Mouse (Mus musculus) spleen, postnatal 10 days (tissue): Measurements from ENCODE around the gene Kat5.

ENCODE experiments used
- DNase-seq, 2 experiments: peaks; one replicate each; pipeline ENCODE4 v3.0.0; 2021 to 2022; ENCODE audit warnings: low spot score in 2 of 2

The Kat5 gene

DNA sequence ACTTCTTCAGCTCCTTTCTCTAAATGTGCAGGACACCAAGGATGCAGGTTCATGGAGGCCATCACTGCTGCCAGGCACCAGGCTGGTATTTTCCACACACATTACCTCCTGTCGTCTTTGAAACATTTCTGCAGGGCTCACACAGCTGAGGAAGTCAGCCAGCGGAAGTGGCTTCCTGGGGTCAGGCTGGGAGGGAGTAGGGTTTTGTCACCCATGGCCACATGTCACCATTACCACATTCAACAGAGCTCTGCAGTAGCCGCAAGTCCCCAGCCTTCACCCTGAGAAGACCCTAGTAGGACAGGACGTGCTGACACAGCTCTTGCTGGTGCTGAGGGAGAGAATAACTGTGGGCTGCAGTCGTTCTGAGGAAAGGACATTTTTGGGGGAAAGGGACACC lies 38.2 kb downstream of the Kat5 start:
- DNase-seq: peak in 1 of 2 experiments; percentile 46

DNA sequence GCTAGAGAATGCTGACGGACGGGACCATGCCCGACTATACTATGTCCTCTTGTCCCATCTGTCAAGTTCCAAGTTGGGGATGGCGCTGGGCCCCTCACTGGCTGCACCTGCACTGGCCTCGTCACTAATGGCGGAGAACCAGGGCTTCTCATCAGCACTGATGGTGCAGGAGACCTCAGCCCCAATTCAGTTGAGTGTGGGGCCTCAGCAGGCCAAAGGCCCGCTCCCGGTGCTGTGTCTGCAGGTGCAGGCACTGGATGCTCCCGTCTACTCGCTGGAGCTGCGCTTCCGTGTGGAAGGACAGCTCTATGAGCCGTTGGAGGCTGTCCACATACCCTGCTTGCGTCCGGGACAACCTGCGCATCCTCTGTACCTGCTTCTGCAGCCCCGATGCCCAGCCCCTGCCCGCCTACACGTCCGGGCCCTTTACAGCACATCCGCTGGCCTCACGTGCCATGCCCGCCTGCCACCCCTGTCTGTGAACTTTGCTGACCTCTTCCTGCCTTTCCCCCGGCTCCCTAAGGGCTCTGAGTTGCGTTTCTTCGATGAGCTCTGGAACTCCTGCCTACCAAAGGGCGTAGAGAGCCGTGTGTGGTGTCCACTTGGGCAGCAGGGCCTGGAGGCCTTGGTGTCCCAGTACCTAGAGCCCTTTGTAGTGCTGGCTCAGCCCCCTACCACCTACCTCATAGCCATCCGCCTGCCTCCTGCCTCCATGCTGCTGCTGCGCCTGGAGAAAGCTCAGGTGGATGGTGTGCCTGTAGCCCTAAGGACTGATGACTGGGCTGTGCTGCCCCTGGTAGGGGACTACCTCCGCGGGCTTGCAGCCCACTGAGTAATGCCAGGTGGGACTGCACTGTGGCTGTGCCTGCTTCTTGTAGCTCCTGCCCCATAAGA lies 39.4 kb downstream of the Kat5 start:
- no peak for DNase-seq

DNA sequence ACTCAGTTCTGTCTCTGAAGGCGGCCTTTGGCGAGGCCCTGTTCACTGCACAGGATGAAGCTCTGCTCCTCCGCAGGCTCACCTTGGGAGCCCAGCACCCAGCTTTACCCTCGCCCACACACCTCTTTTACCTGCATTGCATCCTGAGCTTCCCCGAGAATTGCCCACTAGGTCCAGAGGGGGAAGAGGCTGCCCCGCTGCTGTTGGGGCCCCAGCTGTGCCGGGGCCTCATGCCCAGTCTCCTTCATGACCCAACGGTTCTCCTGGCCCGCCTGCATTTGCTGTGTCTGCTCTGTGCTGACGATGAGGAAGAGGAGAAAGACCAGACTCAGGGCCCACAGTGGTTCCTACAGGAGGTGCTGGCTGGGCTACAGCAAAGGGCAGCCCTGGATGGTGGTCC lies 40.5 kb downstream of the Kat5 start:
- no peak for DNase-seq

DNA sequence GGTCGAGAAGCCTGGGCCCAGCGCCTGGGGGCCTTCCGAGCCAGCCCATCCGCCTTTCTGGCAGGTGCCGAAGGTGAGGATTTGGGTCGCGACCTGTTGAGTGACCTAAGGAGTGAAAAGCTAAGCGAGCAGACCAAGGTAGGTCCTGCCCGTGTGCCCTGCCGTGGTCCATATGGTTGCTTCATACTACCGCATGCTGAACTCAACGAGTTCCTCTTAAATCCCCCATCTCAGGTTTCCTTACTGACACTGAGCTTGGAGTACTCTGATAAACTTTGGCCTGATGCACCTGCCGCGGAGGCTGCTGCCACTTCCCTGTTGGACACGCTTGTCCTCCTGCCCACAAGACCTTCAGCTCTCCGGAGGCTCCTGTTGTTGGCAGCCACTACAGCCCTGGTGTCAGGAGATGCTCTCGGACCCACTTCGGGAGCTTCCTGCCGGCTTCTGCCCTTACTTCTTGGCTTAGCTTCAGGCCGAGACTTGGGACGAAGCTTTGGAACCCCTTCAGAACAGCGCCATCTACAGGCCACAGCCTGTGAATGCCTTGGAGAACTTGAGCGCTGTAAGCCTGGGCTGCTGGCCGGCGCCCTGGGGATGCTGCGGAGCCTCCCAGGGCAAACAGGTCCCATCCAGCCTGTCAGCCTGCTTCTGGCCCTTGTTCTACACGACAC lies 41.4 kb downstream of the Kat5 start:
- peak; percentile 90 to 91 for DNase-seq

DNA sequence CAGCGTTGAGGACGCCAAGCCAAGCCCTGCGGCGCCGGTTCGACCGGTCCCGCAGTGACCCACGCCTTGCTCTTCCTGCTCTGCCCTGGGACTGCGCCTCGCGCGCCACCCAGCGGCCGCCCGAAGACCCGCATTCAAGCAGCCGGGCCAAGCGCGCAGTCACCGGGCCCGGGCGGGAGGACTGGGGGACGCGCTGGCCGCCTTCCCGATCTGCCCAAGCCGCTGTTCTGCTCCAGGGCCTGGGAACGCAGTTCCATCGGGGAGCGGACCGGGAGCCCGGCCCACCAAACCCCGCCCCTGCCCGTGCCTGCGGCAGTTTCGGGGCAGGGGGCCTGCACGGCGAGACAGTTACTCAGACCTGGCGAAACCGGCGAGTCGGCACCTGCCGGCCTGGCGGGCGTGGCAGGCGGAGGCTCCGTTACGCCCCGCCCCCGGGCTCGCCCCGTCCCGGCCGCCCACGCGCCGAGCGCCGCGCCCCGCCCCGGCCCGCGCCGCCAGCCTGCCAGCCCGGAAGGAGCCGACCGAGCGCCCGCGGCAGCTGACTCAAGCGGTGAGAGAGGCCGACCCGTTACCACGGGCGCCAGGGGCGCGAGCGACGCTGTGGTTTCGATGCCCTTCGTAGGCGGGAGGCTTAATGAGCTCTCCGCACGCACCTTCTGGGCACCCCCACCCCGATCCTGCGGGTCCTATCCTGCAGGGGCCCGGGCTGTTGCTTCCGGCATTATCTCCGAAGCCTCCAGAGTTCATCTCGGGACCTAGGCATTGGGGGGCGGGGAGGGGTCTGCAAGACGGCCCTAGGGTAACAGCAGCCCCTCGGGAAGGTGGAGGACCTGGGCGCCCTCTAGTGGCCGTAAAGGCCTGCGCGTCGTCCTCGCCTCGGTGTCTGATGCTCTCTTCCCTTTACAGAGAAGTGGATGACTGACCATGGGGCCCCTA lies 42.2 kb downstream of the Kat5 start, which contains the start of gene Ap5b1:
Gene Ap5b1, plus strand, starts transcription at position 492 of the 936 bp plus-strand sequence.
- peak; percentile 92 to 96 for DNase-seq

DNA sequence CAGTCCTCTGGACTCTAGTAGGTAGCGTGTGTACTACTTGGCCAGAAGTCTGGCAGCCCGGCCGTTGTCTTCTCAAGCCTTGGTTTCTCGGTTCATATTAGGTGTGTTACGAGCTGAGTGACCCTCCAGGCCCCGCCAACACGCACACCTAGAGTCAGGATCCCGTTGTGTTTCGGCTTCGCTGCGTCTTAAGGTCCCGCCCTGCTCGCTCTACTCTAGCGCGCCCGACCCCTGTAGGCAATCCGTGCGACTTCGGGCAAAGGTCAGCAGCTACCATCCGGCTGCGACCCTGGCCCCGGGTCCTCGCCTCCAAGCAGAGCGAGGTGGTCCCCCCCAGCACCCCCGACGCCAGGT lies 42.9 kb downstream of the Kat5 start:
- DNase-seq: no peak

DNA sequence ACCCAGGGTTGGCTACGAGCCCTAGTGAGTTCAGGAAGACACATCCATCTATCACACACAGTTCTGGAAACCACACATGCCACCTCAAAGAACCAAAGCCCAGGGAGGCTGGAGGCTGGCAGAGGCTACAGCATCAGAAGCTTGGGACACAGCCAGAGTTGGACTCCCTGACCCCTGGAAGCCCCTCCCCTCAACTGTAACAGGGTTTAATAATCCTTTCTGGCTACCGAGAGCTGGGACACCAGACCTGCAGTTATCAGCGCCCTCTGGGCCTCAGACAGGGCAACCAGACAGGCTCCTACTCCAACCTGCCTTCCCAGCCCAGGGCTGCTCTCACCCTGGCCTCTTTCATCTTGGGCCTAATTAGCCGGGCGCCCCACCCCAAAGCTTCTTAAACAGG lies 43.7 kb downstream of the Kat5 start:
- DNase-seq: peak in 1 of 2 experiments; percentile 29

DNA sequence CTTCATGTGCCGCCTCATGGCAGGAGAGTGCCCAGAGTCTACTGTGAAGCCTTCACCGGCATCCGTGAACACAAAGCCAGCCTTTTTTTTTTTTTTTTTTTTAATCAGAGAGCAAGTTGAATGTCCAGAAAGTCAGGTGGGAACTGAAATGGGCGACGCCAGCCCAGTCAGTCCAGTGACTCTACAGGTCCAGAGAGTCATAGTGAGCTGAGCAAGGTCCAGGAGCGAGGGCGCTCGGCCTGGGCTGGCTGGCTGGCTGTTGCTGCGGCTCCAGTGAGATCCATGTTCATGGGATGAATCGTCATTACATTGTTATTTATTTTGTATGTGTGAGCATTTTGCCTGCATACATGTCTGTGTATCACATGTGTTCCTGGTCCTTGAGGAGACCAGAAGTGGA lies 47.3 kb downstream of the Kat5 start:
- no peak for DNase-seq

DNA sequence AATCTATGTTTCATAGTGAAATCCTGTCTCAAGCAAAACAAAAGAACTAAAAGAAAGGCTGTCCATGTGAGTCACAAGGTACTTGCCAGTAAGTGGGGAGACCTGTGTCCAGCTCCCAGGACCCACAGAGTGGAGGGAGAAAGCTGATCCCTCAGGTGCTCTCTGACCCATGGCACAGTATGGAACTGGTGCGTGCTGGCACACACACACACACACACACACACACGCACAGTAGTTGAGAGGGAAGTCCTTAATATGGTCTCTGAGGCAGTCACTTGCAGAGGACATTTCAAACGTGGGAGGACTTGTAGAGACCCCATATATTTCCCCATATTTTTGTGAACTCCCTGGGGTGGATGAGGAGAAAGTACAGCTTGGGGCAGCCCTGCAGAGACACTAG lies 48.2 kb downstream of the Kat5 start:
- no peak for DNase-seq

DNA sequence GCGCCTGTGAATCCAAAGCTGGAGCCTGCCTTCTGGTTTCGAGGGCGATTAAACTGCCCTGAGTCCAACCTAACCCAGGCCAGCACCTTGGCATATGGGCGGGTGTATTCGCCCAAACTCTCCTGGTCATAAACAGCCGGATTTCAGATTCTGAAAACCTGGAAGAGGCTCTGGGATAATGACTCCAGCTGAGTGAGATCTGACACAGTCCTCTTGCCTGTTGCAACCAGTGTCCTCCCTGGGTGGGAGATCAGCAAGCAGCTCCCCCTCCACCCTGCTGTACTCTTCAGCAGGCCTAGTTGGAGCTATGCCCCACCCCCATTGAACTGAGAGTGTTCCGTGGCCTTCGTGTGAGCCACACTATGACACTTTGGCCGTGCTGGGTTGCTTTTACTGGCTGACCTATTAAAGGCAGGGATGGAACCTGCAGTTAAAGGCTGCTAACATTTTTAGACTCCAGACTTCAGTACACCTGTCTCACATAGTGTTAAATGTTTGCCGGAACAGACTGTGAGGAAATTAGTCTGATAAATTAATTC lies 48.7 kb downstream of the Kat5 start:
- DNase-seq: no peak

DNA sequence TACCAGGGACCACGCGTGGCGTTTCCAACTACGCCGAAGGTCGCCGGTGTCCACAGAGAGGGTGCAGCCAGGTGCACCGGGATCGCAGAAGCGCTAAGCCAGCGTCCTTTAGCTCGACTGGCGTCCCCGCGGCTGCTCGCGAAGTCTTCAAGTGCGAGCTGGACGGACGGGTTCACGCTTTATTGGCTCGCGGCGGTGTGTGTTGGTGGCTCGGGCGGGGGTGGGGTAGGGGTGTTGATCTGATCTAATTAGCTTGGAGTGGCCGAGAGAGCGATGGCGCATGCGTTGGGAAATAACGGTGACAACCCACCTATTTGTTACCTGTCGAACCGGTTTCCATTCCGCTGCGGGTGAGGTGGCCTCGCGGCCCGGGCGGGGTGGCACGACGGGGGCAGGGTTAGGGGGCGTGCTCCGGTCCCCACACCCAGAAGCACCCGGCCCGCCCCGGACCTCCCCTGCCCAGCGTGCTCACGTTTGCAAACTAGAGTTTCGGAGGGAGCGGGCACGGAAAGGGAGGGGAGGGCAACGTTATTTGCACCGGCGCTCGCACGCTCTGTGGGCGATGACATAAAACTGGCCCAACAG lies 49.5 kb downstream of the Kat5 start, which contains the start of gene Ovol1:
Gene Ovol1, minus strand, starts transcription at position 190 of the 585 bp plus-strand sequence.
- peak in 1 of 2 experiments; percentile 30 for DNase-seq

DNA sequence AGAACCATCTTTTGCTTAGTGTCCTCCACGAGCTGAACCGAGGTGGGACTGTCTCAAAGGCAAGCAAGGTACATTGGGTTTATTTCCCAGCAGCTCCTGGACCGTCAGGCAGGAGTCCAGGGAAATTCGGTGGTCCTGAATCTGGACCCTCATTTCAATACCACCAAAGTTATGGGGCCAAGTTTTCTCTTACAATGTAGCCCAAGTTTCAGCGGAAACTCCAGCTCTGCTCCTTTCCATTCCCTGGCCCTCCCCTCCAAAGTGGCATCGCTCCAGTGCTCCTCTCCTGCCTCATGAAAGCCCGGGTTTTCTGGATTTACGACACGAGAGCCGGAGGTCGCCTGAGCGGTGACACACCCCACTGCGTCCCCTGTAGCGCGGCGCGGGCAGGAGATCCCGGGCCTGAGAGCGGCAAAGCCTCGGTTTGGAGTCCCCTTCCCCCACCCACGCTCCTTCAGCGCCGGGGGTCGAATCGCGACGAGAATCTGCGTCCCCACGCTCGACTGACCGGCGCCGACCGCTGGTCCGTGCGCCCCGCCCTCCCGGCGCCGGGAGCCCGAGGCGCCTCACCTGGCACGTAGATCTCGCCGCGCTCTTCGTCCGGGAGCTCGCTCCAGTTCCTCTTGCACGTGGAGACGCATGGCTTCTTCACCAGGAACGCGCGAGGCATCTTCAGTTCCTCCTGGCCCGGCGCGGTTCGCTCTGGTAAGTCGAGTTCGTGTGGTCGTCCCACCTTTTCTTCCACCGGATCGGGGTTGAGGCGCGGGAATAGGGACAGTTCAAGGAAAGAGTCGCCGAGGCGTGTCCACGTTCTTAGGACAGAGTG lies 50.2 kb downstream of the Kat5 start:
- no peak for DNase-seq

DNA sequence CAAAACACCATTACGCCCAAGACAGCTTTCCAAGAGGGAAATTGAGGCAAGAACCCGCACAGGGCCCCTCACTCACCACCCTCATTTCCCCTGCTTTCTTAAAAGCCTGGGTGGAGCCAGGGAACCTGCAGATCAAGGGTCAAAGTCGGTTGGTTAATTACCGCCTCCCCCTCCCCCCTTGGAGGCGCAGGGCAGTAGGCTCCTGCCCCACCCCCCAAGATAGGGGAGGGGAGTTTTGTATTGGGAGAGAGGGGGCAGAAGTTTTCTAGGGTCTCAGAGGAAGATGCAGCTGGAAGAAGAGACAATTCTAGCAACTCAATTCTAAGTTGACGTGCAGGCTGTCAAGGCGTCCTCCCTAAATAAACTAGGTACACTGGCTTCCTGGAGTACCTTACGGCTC lies 50.8 kb downstream of the Kat5 start:
- DNase-seq: no peak

DNA sequence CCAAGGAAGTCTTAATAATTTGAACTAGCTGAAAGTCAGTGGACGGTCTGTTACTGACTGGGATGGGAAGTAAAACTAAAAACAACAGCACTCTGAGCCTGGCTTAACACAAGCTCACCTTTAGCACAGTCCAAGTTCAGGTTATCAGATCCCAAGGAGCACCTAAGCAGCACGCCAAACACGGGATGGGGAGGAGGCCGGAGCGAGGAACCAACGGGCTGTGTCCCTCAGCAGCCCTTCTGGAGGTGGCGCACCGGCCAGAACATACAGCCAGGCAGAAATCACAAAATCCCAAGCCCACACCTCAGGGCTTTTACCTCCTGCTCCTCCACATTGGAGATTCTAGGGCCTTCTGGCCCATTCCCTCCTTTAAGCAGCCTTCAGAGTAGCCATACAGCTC lies 51.3 kb downstream of the Kat5 start:
- DNase-seq: no peak

DNA sequence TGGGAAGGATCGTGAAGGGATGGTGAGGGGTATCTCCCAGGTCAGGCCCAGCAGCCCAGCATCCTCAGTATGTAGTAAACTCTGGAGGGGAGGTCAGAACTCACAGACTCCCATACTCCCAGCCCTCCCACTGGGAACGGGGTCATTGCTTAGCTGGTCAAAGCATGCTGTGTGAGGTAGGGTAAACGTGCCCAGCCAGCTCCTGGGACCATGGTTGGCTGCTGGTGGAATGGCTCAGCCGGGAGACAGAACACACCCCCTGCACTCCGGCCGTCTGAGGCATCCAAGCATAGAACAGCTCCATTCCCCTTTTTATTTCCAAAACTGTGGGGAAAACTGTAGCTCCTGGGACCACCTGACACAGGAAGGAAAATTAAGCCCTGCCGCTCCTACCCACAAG lies 51.9 kb downstream of the Kat5 start:
- no peak for DNase-seq

DNA sequence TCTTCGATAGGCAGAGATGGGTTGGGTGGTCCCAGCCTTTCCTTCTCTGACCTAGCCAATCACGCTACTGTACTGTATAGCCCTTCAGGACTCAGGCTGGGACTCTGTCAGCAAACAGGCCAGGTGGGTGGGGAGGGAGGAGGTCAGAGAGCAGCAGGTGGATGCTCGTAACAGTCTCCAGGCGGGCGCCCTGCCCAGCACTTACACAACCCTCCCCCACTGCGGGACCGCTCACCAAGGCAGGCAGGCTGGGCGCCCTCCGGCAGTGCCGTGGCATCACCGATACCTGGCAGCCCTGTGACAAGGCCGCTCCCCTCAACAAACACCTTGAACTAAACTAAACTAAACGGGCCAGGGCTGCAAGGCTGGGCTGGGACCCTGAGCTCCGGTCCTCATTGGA lies 55.8 kb downstream of the Kat5 start:
- no peak for DNase-seq

DNA sequence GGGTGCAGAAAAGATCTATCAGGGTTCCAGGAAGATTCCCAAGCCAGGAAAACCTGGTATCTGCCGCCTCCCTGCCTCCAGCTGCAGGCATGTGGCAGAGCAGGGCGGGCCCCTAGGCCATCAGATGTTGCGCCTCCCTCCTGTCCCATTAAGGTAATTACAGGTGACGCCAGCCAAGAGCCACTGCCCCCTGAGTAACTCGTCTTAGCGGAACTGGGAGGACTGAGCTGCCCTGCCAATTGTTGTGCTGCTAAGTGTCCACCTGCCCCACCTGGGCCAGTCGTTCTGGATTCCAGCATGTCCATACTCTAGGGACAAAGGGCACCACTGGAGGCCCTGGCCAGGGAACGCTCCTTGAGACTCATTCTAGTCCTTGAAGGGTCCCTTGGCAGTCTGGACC lies 56.2 kb downstream of the Kat5 start:
- no peak for DNase-seq
